Mouse (Mus musculus) cerebral cortex, adult 2 months (tissue): Measurements from ENCODE around the gene Chst11.

Experiments used
- WGBS: fragments of 180-500 bp; shearing (Covaris S2); methylation state at CpG from one replicate; pipeline ENCODE4 v1.1.7; 2018; 5-methylcytosine and 5-hydroxymethylcytosine counted together

Gene Chst11

GRCm38 (mm10) chr10:83108946-83109345, 123.6 kb downstream of the Chst11 start:
- WGBS, result 96% methylated on average over 6 of the region's 6 CpGs

GRCm38 (mm10) chr10:83111046-83111445, 125.7 kb downstream of the Chst11 start:
- WGBS, result 36% methylated on average over 6 of the region's 6 CpGs

GRCm38 (mm10) chr10:83112345-83112744, 127.0 kb downstream of the Chst11 start:
- 77% methylated on average over 4 of the region's 4 CpGs for WGBS

- WGBS, result 88% methylated on average over 5 of the region's 5 CpGs
Measured at GRCm38 (mm10) chr10:83114564-83114963, 129.3 kb downstream of the Chst11 start.

GRCm38 (mm10) chr10:83116889-83117288, 131.6 kb downstream of the Chst11 start:
- WGBS, result 26% methylated on average over 11 of the region's 11 CpGs

GRCm38 (mm10) chr10:83117851-83118250, 132.6 kb downstream of the Chst11 start:
- 91% methylated on average over 6 of the region's 6 CpGs for WGBS

- WGBS, result 73% methylated on average over 3 of the region's 3 CpGs
Measured at GRCm38 (mm10) chr10:83118613-83119012, 133.3 kb downstream of the Chst11 start.

- 75% methylated on average over 10 of the region's 10 CpGs for WGBS
Measured at GRCm38 (mm10) chr10:83119016-83119415, 133.7 kb downstream of the Chst11 start.

- WGBS, result 90% methylated on average over 8 of the region's 8 CpGs
Measured at GRCm38 (mm10) chr10:83119461-83119860, 134.2 kb downstream of the Chst11 start.

GRCm38 (mm10) chr10:83119909-83120308, 134.6 kb downstream of the Chst11 start:
- WGBS, result 88% methylated on average over 9 of the region's 9 CpGs

GRCm38 (mm10) chr10:83120938-83121337, 135.6 kb downstream of the Chst11 start:
- WGBS, result 78% methylated on average over 4 of the region's 4 CpGs

- WGBS, result 95% methylated on average over 3 of the region's 3 CpGs
Measured at GRCm38 (mm10) chr10:83124560-83124959, 139.3 kb downstream of the Chst11 start.

- 76% methylated on average over 9 of the region's 9 CpGs for WGBS
Measured at GRCm38 (mm10) chr10:83126447-83126846, 141.1 kb downstream of the Chst11 start.

GRCm38 (mm10) chr10:83128435-83128834, 143.1 kb downstream of the Chst11 start:
- WGBS, result 85% methylated on average over 8 of the region's 8 CpGs

GRCm38 (mm10) chr10:83129624-83130218, 144.4 kb downstream of the Chst11 start:
- WGBS, result 74% methylated on average over 8 of the region's 8 CpGs

GRCm38 (mm10) chr10:83130611-83131010, 145.3 kb downstream of the Chst11 start:
- WGBS, result 63% methylated on average over 8 of the region's 8 CpGs

GRCm38 (mm10) chr10:83131884-83132283, 146.6 kb downstream of the Chst11 start:
- 89% methylated on average over 1 of the region's 1 CpGs for WGBS

GRCm38 (mm10) chr10:83133866-83134570, 148.7 kb downstream of the Chst11 start:
- WGBS, result 38% methylated on average over 16 of the region's 16 CpGs

GRCm38 (mm10) chr10:83134896-83135295, 149.6 kb downstream of the Chst11 start:
- WGBS, result 58% methylated on average over 10 of the region's 10 CpGs

GRCm38 (mm10) chr10:83135963-83136362, 150.7 kb downstream of the Chst11 start:
- 95% methylated on average over 1 of the region's 1 CpGs for WGBS

- 91% methylated on average over 7 of the region's 7 CpGs for WGBS
Measured at GRCm38 (mm10) chr10:83137103-83137502, 151.8 kb downstream of the Chst11 start.

GRCm38 (mm10) chr10:83139276-83139675, 154.0 kb downstream of the Chst11 start:
- 95% methylated on average over 7 of the region's 7 CpGs for WGBS

GRCm38 (mm10) chr10:83140258-83140936, 155.1 kb downstream of the Chst11 start:
- 64% methylated on average over 16 of the region's 16 CpGs for WGBS
